Mouse (Mus musculus) lung, postnatal 4 days (tissue): ENCODE data around the gene Wdr25.

Experiments used
- DNase-seq, 2 experiments: peaks; one replicate each; pipeline ENCODE4 v3.0.0; 2021

Gene Wdr25

DNA sequence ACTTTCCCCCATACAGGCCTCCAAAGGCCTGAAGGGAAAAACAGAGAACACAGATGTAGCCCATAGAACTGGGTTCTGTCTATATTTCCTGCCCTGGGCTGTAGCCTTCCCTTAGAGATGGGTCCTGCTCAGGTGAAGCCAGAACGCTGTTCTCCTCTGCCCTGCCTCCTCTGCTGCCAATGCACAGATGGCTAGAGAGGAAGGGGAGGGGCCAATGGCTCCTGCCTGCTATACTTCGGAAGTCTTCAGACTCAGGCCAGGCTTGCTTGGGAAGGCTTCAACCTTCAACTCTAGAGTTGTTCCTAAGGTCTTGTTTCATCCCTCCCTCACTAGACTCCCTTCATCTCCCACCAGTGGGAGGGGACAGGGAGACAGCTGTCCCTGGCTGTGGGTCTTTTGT, 176.3 kb downstream of the Wdr25 start:
- peak in 1 of 2 experiments; percentile 17 for DNase-seq

DNA sequence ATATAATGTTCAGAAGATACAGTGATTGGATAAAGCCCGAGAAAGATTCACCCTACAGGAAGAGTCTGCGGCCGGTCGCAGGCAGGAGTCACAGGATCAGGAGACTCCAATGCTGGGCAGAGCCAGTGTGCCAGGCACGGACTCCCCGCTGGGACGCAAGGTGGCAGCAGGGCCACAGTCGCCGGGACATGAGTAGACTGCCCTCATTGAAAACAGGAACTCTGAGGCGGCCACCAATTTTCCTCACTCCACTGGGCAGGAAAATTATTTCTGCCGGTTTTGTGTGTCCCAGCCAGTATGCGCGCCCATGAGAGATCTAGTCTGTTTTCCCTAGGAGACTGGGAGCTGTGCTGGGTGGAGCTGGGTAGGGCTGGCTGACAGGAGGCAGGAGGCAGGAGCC, 177.8 kb downstream of the Wdr25 start:
- DNase-seq = peak; percentile 15 to 21

DNA sequence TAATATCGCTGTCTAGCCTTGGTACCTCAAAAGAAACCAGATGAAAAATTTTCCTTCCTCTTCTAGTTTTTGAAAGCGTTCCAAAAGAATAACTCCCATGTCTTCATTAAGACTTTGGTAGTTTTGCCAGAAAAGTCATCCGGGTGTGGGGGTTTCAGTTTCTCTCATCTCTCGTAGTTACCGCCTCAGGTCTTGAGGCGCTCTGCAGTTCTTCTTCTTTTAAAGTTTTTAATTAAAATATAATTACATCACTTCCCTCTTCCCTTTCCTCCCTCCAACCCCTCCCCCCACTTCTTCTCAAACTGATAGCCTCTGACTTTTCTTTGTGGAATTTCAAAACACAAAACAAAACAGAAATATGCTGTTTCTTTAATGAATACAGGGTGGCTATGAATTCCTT, 180.7 kb downstream of the Wdr25 start:
- no peak for DNase-seq

DNA sequence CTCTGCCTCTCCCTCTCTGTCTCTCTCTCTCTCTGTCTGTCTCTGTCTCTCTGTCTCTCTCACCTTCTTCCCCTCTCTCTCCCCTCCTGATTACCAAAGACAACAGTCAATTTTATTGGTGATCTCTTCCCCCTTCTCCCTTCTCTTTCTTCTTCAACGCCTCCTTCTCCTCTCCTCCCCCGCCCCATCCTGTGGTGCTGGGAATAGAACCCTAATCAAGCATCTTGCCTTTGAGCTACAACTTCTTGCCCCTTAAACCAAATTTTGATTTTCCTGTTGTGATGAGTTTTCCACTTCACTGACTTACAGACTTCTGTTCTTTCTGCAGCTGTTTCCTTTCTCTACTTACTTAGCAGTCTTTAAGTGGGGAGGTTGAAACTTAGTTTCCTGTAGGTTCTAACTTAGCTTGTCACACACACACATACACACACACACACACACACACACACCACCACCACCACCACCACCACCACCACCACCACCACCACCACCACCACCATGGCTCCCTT, 181.4 kb downstream of the Wdr25 start:
- no peak for DNase-seq

DNA sequence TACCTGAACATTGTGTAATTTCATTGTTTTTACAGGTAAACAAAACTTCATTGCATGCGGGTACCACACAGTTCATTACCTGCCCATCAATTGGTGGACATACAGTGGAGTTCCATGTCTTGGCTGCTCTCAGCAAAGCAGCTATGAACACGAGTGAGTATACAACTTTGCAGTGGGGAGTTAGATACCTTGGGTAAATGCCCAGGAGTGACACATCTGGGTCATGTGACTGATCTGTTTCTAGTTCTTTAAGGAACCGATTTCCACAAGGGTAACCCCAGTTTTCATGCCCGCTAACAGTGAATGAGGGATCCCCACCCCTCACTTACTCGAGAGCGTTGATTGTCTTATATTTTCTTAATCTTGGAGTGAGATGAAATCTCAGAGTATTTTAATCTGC, 183.6 kb downstream of the Wdr25 start:
- DNase-seq = no peak
